Mouse (Mus musculus): ENCODE data around the gene Klhl31. TPM values are rescaled to one million over a fixed set of nuclear protein-coding genes. Genes with fewer than 3 reads are reported as not detected.

Gene Klhl31
- polyA plus RNA-seq, 1 experiment from 2014 or later: 0.28 TPM

DNA sequence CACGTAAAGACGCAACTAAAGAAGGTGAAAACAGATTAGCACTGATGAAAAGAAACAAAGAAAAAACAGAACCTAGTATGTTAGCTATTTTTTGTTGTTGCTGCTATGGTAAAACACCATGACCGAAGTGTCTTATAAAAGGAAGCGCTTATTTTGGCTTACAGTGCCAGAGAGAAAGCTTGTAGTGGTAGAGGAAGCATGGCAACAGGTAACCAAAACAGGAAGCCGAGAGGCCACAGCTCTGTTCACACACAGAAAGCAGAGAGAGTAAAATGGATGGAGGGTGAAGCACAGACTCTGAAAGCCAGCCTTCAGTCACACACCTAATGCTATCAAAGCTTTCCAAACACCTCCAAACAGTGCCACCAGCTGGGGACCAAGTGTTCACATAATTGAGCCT, 34.7 kb downstream of the Klhl31 start:
- Histone ChIP-seq H3K27me3 (replicated peaks) (no peaks in the 10 kb centered on the region), H3K4me3 (replicated peaks) (no peak overlapping the region)

DNA sequence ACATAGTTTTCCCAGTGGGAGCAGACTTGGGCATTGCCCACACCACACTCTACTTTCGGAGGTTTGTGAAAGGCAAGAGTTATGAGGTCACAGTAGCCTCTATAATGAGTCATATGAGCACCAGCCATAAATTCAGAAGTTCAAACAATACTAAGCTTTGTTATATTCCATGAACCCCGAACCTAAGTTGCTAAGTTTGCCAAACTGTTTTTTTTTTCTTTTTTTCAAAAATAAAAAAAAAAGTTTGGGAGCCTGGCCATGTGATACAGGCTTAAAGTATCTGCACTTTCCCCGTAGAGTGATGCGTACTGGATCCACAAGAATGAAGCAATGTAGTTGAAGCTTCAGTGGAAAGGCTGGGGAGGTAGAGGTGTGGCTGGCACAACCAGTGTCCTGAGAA, 36.9 kb downstream of the Klhl31 start:
- no peak overlapping the region for H3K4me2 ChIP-seq
- H3K4me1 ChIP-seq: no peaks in the 10 kb centered on the region
- WGBS: 76% methylated on average over 4 of the region's 4 CpGs
- no peak overlapping the region for H3K27ac ChIP-seq
- ATAC-seq (ENCODE audit: insufficient read depth, low FRiP score, low read depth): no peak
- H3K36me3 ChIP-seq: no peaks in the 10 kb centered on the region
- no peaks in the 10 kb centered on the region for H3K9me3 ChIP-seq
- no peak overlapping the region for H3K9ac ChIP-seq
- no peak overlapping the region for H3K4me3 ChIP-seq (replicated peaks)
- H3K27me3 ChIP-seq (replicated peaks): no peaks in the 10 kb centered on the region

More for the DNA sequence above, 34.7 kb downstream of the Klhl31 start:
- no peaks in the 10 kb centered on the region for H3K9me3 ChIP-seq
- no peaks in the 10 kb centered on the region for H3K4me1 ChIP-seq
- H3K36me3 ChIP-seq: no peaks in the 10 kb centered on the region
- H3K4me2 ChIP-seq: no peak overlapping the region
- H3K27ac ChIP-seq: no peak overlapping the region
- ATAC-seq (ENCODE audit: insufficient read depth, low FRiP score, low read depth): no peak
- no peak overlapping the region for H3K9ac ChIP-seq
- WGBS: 86% methylated on average over 5 of the region's 5 CpGs

GRCm38 (mm10) chr9:77673986-77674385, 37.7 kb downstream of the Klhl31 start:
- Histone ChIP-seq H3K27me3 (replicated peaks) (no peaks in the 10 kb centered on the region), H3K36me3 (no peaks in the 10 kb centered on the region), H3K9me3 (no peaks in the 10 kb centered on the region), H3K4me3 (replicated peaks) (no peak overlapping the region), H3K4me1 (no peaks in the 10 kb centered on the region), H3K27ac (no peak overlapping the region), H3K4me2 (no peak overlapping the region), H3K9ac (no peak overlapping the region)
- no peak for ATAC-seq (ENCODE audit: insufficient read depth, low FRiP score, low read depth)
- whole genome bisulfite sequencing: 74% methylated on average over 2 of the region's 2 CpGs

DNA sequence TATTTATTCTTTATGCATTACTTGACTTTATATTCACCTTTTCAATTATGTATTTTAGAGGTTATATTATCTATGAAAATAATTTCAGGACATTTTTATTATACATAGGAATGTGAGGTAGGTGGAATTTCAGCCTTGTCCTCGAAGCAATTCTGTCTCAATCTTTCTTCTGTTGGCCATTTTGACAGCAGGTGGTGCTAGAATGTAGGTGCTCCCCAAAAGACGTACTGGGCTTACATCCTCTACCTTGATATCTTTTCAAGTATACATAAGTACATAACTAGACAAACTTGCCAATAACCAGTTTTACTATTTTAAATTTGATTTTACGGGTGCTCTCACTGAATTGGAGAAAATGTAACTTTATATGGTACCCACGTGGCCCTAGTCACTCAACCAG, 48.6 kb downstream of the Klhl31 start:
- 69% methylated on average over 4 of the region's 4 CpGs for WGBS
- Histone ChIP-seq H3K4me1 (no peaks in the 10 kb centered on the region), H3K27me3 (replicated peaks) (no peaks in the 10 kb centered on the region), H3K4me2 (no peak overlapping the region), H3K9me3 (no peaks in the 10 kb centered on the region), H3K27ac (no peak overlapping the region), H3K36me3 (no peaks in the 10 kb centered on the region), H3K9ac (no peak overlapping the region), H3K4me3 (replicated peaks) (no peak overlapping the region)
- no peak for ATAC-seq (ENCODE audit: insufficient read depth, low FRiP score, low read depth)

GRCm38 (mm10) chr9:77685825-77686500, 49.7 kb downstream of the Klhl31 start:
- Histone ChIP-seq H3K9me3 (no peaks in the 10 kb centered on the region), H3K9ac (no peak overlapping the region), H3K4me1 (no peaks in the 10 kb centered on the region), H3K4me3 (replicated peaks) (no peak overlapping the region), H3K4me2 (no peak overlapping the region), H3K27ac (no peak overlapping the region), H3K27me3 (replicated peaks) (no peaks in the 10 kb centered on the region), H3K36me3 (no peaks in the 10 kb centered on the region)
- no peak for ATAC-seq (ENCODE audit: insufficient read depth, low FRiP score, low read depth)
- 71% methylated on average over 5 of the region's 5 CpGs for WGBS

DNA sequence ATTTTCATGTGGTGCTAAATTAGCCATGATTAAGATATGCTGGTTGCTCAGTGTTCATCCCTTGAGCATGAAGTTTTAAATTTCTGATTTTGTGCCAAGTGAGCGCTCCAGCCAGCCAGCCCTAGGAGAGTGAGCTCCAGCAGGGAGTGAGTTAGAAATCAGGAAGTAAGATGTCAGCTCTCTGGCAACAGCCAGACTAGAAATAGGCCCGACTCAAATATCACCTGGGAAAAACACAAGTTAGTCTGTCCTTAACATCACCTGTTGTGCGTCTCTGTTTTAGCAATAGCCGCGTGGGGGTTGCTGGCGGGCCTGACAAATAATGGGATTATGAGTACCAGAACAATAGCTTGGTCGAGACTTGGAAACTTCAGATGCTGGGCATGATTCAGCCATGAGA, 56.4 kb downstream of the Klhl31 start:
- no peaks in the 10 kb centered on the region for H3K36me3 ChIP-seq
- no peaks in the 10 kb centered on the region for H3K27me3 ChIP-seq (replicated peaks)
- no peak overlapping the region for H3K9ac ChIP-seq
- no peak overlapping the region for H3K4me2 ChIP-seq
- H3K4me3 ChIP-seq (replicated peaks): no peak overlapping the region
- 63% methylated on average over 7 of the region's 7 CpGs for WGBS
- no peak overlapping the region for H3K27ac ChIP-seq
- H3K9me3 ChIP-seq: no peaks in the 10 kb centered on the region
- no peak for ATAC-seq (ENCODE audit: insufficient read depth, low FRiP score, low read depth)
- no peaks in the 10 kb centered on the region for H3K4me1 ChIP-seq

- H3K4me2 ChIP-seq: no peak overlapping the region
- H3K9me3 ChIP-seq: no peaks in the 10 kb centered on the region
- H3K4me1 ChIP-seq: no peaks in the 10 kb centered on the region
- H3K27me3 ChIP-seq (replicated peaks): no peaks in the 10 kb centered on the region
- WGBS: 94% methylated on average over 1 of the region's 1 CpGs
- ATAC-seq (ENCODE audit: insufficient read depth, low FRiP score, low read depth): no peak
- no peaks in the 10 kb centered on the region for H3K36me3 ChIP-seq
- no peak overlapping the region for H3K27ac ChIP-seq
- H3K9ac ChIP-seq: no peak overlapping the region
- no peak overlapping the region for H3K4me3 ChIP-seq (replicated peaks)
Observed at GRCm38 (mm10) chr9:77693405-77693804, 57.1 kb downstream of the Klhl31 start.

DNA sequence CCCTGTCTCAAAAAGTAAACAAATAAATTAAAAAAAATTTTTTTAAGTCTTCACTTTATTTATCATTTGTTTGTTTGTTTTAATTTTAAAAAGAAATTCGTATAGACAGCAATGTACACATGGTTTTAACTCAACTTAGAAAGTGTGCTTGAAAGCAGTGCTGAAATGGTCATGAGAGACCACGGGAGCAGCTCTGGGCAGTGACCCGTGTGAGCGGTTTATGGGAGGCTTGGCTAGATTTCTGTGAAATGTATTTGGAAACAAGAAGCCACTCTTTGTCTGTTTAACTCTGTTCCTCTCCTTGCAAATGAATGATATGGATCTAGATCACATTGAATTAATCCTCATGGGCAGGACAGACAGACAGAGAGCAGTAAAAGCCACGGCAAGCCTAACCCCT, 59.3 kb downstream of the Klhl31 start:
- 77% methylated on average over 5 of the region's 5 CpGs for WGBS
- Histone ChIP-seq H3K27me3 (replicated peaks) (no peaks in the 10 kb centered on the region), H3K27ac (no peak overlapping the region), H3K4me2 (no peak overlapping the region), H3K4me1 (no peaks in the 10 kb centered on the region), H3K36me3 (no peaks in the 10 kb centered on the region), H3K4me3 (replicated peaks) (no peak overlapping the region), H3K9ac (no peak overlapping the region), H3K9me3 (no peaks in the 10 kb centered on the region)
- no peak for ATAC-seq (ENCODE audit: insufficient read depth, low FRiP score, low read depth)

DNA sequence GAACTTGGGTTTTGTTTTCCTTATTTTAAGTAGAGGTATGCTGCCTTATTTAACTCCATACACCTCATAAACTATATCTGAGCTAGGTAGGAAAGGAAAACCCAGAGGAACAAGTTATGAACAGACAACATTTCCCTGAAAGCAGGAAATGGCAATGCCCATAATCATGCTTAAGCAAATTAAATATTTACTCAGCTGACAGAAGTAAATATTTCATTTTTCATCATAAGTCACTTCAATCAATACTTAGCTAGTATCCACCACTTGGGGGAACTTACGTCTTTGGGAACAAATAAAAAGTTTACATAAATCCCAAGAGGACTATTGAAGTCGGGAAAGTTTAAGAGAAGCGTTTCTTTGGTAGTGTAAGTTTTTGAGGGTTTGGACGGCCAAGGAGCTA, 67.2 kb downstream of the Klhl31 start:
- Histone ChIP-seq H3K4me1 (no peaks in the 10 kb centered on the region), H3K27me3 (replicated peaks) (no peaks in the 10 kb centered on the region), H3K36me3 (no peaks in the 10 kb centered on the region), H3K27ac (peak overlapping the region; percentile 31; the same call in 1 of the 2 replicates), H3K4me2 (peak overlapping the region; percentile 24; the same call in 1 of the 2 replicates), H3K4me3 (replicated peaks) (no peak overlapping the region), H3K9ac (no peak overlapping the region), H3K9me3 (no peaks in the 10 kb centered on the region)
- ATAC-seq (ENCODE audit: insufficient read depth, low FRiP score, low read depth): no peak; the same call in 1 of the 2 replicates
- 75% methylated on average over 4 of the region's 4 CpGs for WGBS

DNA sequence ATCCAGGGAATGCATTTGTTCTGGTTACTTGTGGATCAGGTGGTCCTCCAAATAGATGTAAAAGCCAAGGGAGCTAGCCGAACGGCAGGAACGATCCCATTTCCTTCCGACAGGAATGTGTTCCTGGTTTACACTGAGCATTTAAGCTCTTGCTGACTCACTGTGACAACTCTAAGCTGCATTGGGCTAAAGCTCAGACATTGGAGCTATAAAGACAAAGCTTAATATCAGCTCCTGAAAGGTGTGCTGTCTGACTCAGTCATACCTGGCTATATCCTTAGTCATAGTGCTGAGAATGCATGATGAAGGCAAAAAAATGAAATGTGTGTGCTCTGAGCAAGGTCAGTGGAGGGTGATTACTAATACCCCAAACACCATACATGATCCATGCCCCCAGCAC, 67.8 kb downstream of the Klhl31 start:
- no peaks in the 10 kb centered on the region for H3K36me3 ChIP-seq
- no peaks in the 10 kb centered on the region for H3K4me1 ChIP-seq
- H3K9ac ChIP-seq: no peak overlapping the region
- no peaks in the 10 kb centered on the region for H3K27me3 ChIP-seq (replicated peaks)
- H3K27ac ChIP-seq: peak overlapping the region; percentile 31
- no peak overlapping the region for H3K4me3 ChIP-seq (replicated peaks)
- no peak for ATAC-seq (ENCODE audit: insufficient read depth, low FRiP score, low read depth)
- peak overlapping the region; percentile 24; the same call in 1 of the 2 replicates for H3K4me2 ChIP-seq
- WGBS: 55% methylated on average over 4 of the region's 4 CpGs
- no peaks in the 10 kb centered on the region for H3K9me3 ChIP-seq

- Histone ChIP-seq H3K27ac (no peak overlapping the region), H3K4me2 (no peak overlapping the region), H3K4me3 (replicated peaks) (no peak overlapping the region), H3K4me1 (no peaks in the 10 kb centered on the region), H3K9me3 (no peaks in the 10 kb centered on the region), H3K36me3 (no peaks in the 10 kb centered on the region), H3K9ac (no peak overlapping the region), H3K27me3 (replicated peaks) (no peaks in the 10 kb centered on the region)
- no peak for ATAC-seq (ENCODE audit: insufficient read depth, low FRiP score, low read depth)
- 84% methylated on average over 6 of the region's 6 CpGs for WGBS
Observed at GRCm38 (mm10) chr9:77706515-77706914, 70.2 kb downstream of the Klhl31 start.

DNA sequence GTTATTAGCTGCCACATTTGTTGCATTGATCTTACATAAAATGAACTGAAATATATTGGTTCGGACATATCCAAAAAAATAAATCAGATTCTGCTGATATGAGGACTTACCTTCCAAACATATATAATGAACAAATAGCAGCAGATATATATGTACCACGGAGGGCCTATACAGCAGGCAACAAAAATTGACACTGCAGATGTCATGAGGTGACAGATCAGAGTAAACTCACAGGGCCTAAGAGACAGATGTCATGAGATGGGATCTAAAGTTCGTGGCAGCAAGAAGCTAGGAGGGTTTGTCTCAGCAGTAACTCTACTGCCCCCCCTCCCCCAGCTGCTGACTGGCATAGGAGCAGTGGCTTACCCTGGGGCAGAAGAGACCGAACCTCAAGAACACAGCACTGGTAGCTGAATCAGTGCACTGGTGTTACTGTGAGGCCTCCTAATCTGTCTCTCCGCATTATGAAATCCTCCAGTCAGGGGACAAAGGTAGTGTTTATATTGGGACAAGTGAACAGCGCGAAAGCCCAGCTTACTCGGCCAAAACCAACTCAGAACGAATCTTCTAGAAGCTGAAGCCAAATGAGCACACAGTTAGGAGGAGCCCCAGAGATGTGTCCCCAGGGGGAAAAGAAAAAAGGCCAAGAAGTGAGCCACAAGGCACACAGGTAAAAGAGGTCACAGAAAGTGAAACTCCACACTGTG, 71.3 kb downstream of the Klhl31 start:
- Histone ChIP-seq H3K4me3 (replicated peaks) (no peak overlapping the region), H3K27ac (no peak overlapping the region), H3K27me3 (replicated peaks) (no peaks in the 10 kb centered on the region), H3K4me1 (no peaks in the 10 kb centered on the region), H3K9ac (no peak overlapping the region), H3K36me3 (no peaks in the 10 kb centered on the region), H3K4me2 (no peak overlapping the region), H3K9me3 (no peaks in the 10 kb centered on the region)
- ATAC-seq (ENCODE audit: insufficient read depth, low FRiP score, low read depth): peak; percentile 66; the same call in 1 of the 2 replicates
- 68% methylated on average over 9 of the region's 9 CpGs for WGBS
